Mouse (Mus musculus) forebrain, embryonic 13.5 days (tissue): ENCODE data around the gene Cyp4f39. TPM values are rescaled to one million over a fixed set of nuclear protein-coding genes. Genes with fewer than 3 reads are reported as not detected.
A peak's percentile ranks its signal among the peaks of the same experiment; 100 is the strongest.
"Not testable (repeated sequence)": the region's sequence is repeated elsewhere in the genome, so short reads cannot be mapped to it uniquely, and the experiment has no call there.

Experiments used
- ATAC-seq: fragments of 200-750 bp; cut with Nextera tagmentation; 2 replicates; pipeline ENCODE4 v1.8.0; 2017
- H3K27ac ChIP-seq: fragments of 300-500 bp; sonication (generic); 2 replicates; pipeline ENCODE4 v1.5.1; 2015; ENCODE audit warnings: inconsistent platforms, mild to moderate bottlenecking, moderate library complexity
- H3K27me3 ChIP-seq: fragments of 300-500 bp; sonication (generic); 2 replicates; pipeline ENCODE4 v1.6.1; 2015; ENCODE audit warnings: mild to moderate bottlenecking, inconsistent platforms
- H3K36me3 ChIP-seq: fragments of 300-500 bp; sonication (generic); 2 replicates; pipeline ENCODE4 v1.6.1; 2015; ENCODE audit warnings: mild to moderate bottlenecking, inconsistent platforms; ENCODE audit not compliant: poor library complexity, severe bottlenecking
- H3K4me1 ChIP-seq: fragments of 300-500 bp; sonication (generic); 2 replicates; pipeline ENCODE4 v1.6.1; 2015; ENCODE audit warnings: inconsistent platforms
- H3K4me2 ChIP-seq: fragments of 300-500 bp; sonication (generic); 2 replicates; pipeline ENCODE4 v1.6.1; 2015; ENCODE audit warnings: inconsistent platforms, mild to moderate bottlenecking, moderate library complexity
- H3K4me3 ChIP-seq: fragments of 300-500 bp; sonication (generic); 2 replicates; pipeline ENCODE4 v1.5.1; 2015; ENCODE audit warnings: mild to moderate bottlenecking, inconsistent platforms
- H3K9ac ChIP-seq: fragments of 300-500 bp; sonication (generic); 2 replicates; pipeline ENCODE4 v1.6.1; 2015; ENCODE audit warnings: mild to moderate bottlenecking, inconsistent platforms
- H3K9me3 ChIP-seq: fragments of 300-500 bp; sonication (generic); replicated peaks from 2 replicates; pipeline ENCODE4 v1.6.1; 2016; ENCODE audit warnings: inconsistent platforms
- WGBS: fragments of 180-500 bp; shearing (Covaris S2); methylation state at CpG from one replicate; pipeline ENCODE4 v1.1.7; 2015; 5-methylcytosine and 5-hydroxymethylcytosine counted together
- polyA plus RNA-seq: library from polyadenylated mRNA; unstranded; fragments of >200 nt; fragmentation: Nextera tagmentation; extraction: Ambion mirVana; gene quantifications from 2 replicates; pipeline ENCODE4 v1.2.1, GENCODE M21; 2015

Gene Cyp4f39
- polyA plus RNA-seq, 1 experiment from 2014 or later = 0.17 TPM

DNA sequence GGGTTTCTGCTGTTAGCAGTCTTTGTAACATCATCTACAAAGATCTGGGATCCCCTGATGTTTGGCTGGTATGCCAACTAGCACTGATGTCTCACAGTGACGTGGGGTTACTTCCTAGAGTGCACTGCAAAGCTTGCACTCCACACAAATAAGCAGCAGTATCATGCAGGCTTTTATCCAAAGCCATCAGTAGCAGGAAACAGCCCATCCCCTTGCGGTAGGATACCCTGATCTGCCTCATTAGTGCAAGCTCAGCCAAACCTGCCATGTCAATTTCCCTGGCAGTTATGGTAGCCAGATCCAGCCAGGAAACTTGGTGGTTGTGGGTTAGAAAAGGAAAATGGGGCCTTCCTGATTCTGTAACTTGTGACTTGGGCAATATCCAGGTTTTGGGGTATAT, 26.2 kb downstream of the Cyp4f39 start:
- H3K36me3 ChIP-seq = no peaks in the 10 kb centered on the region
- no peak overlapping the region for H3K4me2 ChIP-seq
- no peak for ATAC-seq
- peaks cover 9% of the 10 kb centered on the region; the same call in 1 of the 2 replicates for H3K27me3 ChIP-seq
- H3K9ac ChIP-seq = no peak overlapping the region
- no peak overlapping the region for H3K4me3 ChIP-seq
- WGBS = 67% methylated on average over 2 of the region's 2 CpGs
- no peak overlapping the region for H3K27ac ChIP-seq
- 0 out of 2 replicates have a peak, but pooled peaks cover 4% of the 10 kb centered on the region for H3K4me1 ChIP-seq
- no peaks in the 10 kb centered on the region for H3K9me3 ChIP-seq

DNA sequence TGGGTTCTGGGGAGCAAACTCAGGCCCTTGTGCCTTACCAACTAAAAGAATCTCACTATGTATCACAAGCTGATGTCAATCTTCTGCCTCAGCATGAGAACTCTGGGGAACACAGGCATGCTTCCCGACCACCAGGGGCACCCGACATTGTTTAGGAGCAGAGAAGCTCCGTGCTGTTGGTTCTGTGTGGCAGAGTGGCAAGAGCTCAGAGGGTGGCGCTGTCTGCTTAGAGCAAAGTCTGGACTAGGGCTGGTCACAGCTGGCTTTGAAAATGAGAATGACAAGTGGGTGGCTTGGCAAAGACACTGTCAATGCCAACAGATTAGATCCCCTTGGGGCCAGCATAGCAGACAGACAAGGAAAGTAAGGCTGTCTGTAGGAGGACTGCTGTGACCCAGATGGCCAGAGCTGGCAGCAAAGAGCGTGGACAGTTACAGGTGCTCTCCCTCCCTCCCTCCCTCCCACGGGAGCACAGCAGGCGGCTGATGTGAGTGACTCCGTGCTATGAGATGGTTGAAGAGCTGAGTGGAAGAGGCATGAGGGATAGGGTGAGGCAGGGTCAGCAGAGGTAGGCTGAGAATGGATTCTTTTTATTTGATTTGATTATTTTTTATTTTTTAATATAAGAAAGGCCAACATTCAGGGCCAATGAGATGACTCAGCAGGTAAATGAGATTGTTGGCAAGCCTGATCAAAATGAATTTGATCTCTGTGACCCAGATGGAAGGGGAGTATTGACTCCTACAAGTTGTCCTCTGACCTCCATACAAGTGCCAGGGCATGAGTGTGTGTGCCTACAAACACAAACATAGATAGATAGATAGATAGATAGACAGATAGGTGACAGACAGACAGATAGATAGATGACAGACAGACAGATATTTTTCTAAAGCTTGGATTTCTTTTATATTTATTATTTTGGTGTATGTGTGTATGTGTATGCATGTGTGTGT, 27.3 kb downstream of the Cyp4f39 start:
- WGBS = 16% methylated on average over 8 of the region's 8 CpGs
- H3K36me3 ChIP-seq = no peaks in the 10 kb centered on the region
- peaks cover 9% of the 10 kb centered on the region; the same call in 1 of the 2 replicates for H3K27me3 ChIP-seq
- no peak overlapping the region for H3K27ac ChIP-seq
- H3K4me2 ChIP-seq = no peak overlapping the region
- ATAC-seq = no peak
- no peak overlapping the region for H3K9ac ChIP-seq
- H3K4me3 ChIP-seq = no peak overlapping the region
- H3K9me3 ChIP-seq = no peaks in the 10 kb centered on the region
- 0 out of 2 replicates have a peak, but pooled peaks cover 4% of the 10 kb centered on the region for H3K4me1 ChIP-seq

- no peak overlapping the region for H3K27ac ChIP-seq
- 0 out of 2 replicates have a peak, but pooled peaks cover 4% of the 10 kb centered on the region for H3K4me1 ChIP-seq
- no peak overlapping the region for H3K4me3 ChIP-seq
- H3K9ac ChIP-seq = no peak overlapping the region
- H3K4me2 ChIP-seq = no peak overlapping the region
- no peak for ATAC-seq
- no peaks in the 10 kb centered on the region for H3K9me3 ChIP-seq
- WGBS = 87% methylated on average over 14 of the region's 14 CpGs
- H3K27me3 ChIP-seq = peaks cover 9% of the 10 kb centered on the region; the same call in 1 of the 2 replicates
- H3K36me3 ChIP-seq = no peaks in the 10 kb centered on the region
These were observed 29.2 kb downstream of the Cyp4f39 start for GRCm38 (mm10) chr17:32481766-32482165.

GRCm38 (mm10) chr17:32483200-32483599, 30.7 kb downstream of the Cyp4f39 start:
- Histone ChIP-seq H3K9me3 (no peaks in the 10 kb centered on the region), H3K27me3 (peaks cover 9% of the 10 kb centered on the region; the same call in 1 of the 2 replicates), H3K4me1 (0 out of 2 replicates have a peak, but pooled peaks cover 4% of the 10 kb centered on the region), H3K4me3 (peak overlapping the region; percentile 24), H3K27ac (no peak overlapping the region), H3K36me3 (no peaks in the 10 kb centered on the region), H3K4me2 (peak overlapping the region; percentile 54), H3K9ac (no peak overlapping the region; the same call in 1 of the 2 replicates)
- peak; percentile 43 for ATAC-seq
- WGBS = 23% methylated on average over 18 of the region's 18 CpGs

DNA sequence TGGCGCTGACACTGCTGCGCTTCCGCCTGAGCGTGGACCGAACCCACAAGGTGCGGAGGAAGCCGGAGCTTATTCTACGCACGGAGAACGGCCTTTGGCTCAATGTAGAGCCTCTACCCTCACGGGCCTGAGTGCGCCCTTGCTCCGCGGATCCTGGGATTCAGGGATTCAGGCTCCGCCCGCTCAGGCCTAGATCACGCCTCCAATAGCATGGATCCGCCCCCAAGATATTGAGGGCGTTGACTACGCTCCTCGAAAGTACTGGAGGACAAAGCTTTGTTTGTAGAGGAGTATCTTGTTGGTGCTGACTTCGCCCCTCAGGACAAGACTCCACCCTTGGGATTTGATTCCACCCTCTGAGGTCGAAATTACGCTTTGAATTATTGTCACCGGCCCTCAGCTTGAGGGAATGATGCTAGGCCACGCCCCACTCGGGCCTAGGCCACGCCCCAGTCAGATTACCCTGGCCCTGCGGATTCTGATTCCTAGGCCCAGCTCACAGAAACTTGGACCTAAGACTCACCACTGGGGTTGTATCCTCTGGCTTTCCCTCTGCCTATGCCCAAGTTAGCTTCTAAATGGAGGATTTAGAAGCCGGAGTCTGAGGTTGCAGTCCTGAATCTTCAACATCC, 39.9 kb downstream of the Cyp4f39 start:
- Histone ChIP-seq H3K4me1 (0 out of 2 replicates have a peak, but pooled peaks cover 4% of the 10 kb centered on the region), H3K9me3 (peaks cover 9% of the 10 kb centered on the region; the same call in 1 of the 2 replicates), H3K9ac (peak overlapping the region; percentile 43; the same call in 1 of the 2 replicates), H3K4me3 (peak overlapping the region; percentile 32), H3K27me3 (peaks cover 10% of the 10 kb centered on the region; the same call in 1 of the 2 replicates), H3K27ac (no peak overlapping the region), H3K36me3 (no peaks in the 10 kb centered on the region), H3K4me2 (peak overlapping the region; percentile 58)
- ATAC-seq = 0 out of 2 replicates have a peak, but pooled peaks have one; percentile 68
- WGBS = 8% methylated on average over 30 of the region's 30 CpGs

GRCm38 (mm10) chr17:32494601-32495000, 42.1 kb downstream of the Cyp4f39 start:
- ATAC-seq = peak; percentile 67; the same call in 1 of the 2 replicates
- WGBS = 86% methylated on average over 1 of the region's 1 CpGs
- peaks cover 9% of the 10 kb centered on the region; the same call in 1 of the 2 replicates for H3K9me3 ChIP-seq

GRCm38 (mm10) chr17:32500511-32500910, 48.0 kb downstream of the Cyp4f39 start:
- H3K4me2 ChIP-seq, H3K36me3 ChIP-seq, H3K27ac ChIP-seq, H3K4me3 ChIP-seq, ATAC-seq, H3K9ac ChIP-seq, H3K4me1 ChIP-seq, H3K9me3 ChIP-seq, H3K27me3 ChIP-seq: not testable (repeated sequence)
- 81% methylated on average over 4 of the region's 4 CpGs for WGBS

More at GRCm38 (mm10) chr17:32494601-32495000, 42.1 kb downstream of the Cyp4f39 start:
- no peaks in the 10 kb centered on the region for H3K36me3 ChIP-seq
- no peak overlapping the region for H3K9ac ChIP-seq
- H3K4me1 ChIP-seq = 0 out of 2 replicates have a peak, but pooled peaks cover 4% of the 10 kb centered on the region
- no peak overlapping the region for H3K4me3 ChIP-seq
- peaks cover 10% of the 10 kb centered on the region; the same call in 1 of the 2 replicates for H3K27me3 ChIP-seq
- no peak overlapping the region for H3K27ac ChIP-seq
- H3K4me2 ChIP-seq = no peak overlapping the region

GRCm38 (mm10) chr17:32501051-32501450, 48.5 kb downstream of the Cyp4f39 start:
- Histone ChIP-seq H3K4me1 (peaks cover 6% of the 10 kb centered on the region; the same call in 1 of the 2 replicates), H3K27me3 (no peaks in the 10 kb centered on the region), H3K9ac (no peak overlapping the region), H3K36me3 (no peaks in the 10 kb centered on the region), H3K9me3 (peaks cover 1% of the 10 kb centered on the region; the same call in 1 of the 2 replicates), H3K4me2 (no peak overlapping the region), H3K4me3 (no peak overlapping the region), H3K27ac (no peak overlapping the region)
- ATAC-seq = no peak
- WGBS = 64% methylated on average over 3 of the region's 3 CpGs

- Histone ChIP-seq H3K9me3 (no peaks in the 10 kb centered on the region), H3K27ac (no peak overlapping the region), H3K4me2 (no peak overlapping the region), H3K27me3 (no peaks in the 10 kb centered on the region), H3K36me3 (no peaks in the 10 kb centered on the region), H3K4me3 (no peak overlapping the region), H3K9ac (no peak overlapping the region), H3K4me1 (peaks cover 15% of the 10 kb centered on the region)
- ATAC-seq = no peak
- 83% methylated on average over 2 of the region's 2 CpGs for WGBS
These were observed 50.6 kb downstream of the Cyp4f39 start for GRCm38 (mm10) chr17:32503111-32503510.

DNA sequence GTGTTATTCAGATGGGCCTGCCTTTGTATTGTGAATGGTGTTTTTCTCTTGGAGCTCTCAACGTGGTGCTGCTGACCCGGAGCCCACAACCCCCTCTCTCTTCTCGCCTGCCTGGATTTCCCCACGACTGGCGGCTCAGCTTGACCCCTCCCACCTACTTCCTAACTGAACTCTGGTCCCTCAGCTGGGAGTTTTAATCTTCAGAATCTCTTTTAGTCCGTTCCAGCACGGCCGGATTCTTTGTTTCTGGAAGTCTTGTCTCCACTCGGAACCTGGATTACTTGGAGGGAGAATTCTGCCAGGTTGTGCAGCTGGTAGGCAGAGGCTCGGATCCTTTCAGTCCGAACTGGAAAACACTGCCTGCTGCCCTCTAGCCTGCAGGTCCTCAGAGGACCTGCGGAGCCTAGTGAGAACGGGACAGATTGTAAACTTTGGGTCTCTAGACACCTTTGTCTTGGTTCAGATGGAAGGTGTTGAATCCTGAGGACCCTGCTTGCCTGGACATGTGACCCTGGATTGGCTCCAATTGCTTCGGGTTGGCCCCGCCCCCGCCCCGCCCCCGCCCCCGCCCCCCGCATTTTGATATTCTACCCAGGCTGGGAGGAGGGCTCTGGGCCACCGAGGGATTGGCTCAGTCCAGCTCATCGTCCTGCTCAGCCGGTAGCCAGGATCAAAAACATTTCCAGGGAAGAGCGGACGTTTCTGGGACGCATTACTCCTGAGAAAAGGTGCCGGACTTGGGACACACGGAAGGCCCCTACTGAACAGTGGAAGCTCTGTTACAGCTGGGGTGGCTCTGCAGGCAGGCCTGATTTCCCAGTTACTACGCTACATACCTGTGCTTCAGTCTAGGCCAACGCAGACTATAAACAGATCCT, 53.6 kb downstream of the Cyp4f39 start, which contains the start of gene Cyp4f17:
Gene Cyp4f17 (plus strand): TSS at position 200 of the 878 bp plus-strand sequence.
- WGBS = 2% methylated on average over 30 of the region's 30 CpGs
- Histone ChIP-seq H3K27me3 (no peaks in the 10 kb centered on the region), H3K4me3 (peak within 1 kb of the TSS; percentile 42), H3K9me3 (no peaks in the 10 kb centered on the region), H3K27ac (peak within 1 kb of the TSS; percentile 48), H3K36me3 (no peaks in the 10 kb centered on the region), H3K4me1 (peaks cover 15% of the 10 kb centered on the region), H3K4me2 (peak within 1 kb of the TSS; percentile 62), H3K9ac (peak within 1 kb of the TSS; percentile 70)
- ATAC-seq = peak; percentile 90

DNA sequence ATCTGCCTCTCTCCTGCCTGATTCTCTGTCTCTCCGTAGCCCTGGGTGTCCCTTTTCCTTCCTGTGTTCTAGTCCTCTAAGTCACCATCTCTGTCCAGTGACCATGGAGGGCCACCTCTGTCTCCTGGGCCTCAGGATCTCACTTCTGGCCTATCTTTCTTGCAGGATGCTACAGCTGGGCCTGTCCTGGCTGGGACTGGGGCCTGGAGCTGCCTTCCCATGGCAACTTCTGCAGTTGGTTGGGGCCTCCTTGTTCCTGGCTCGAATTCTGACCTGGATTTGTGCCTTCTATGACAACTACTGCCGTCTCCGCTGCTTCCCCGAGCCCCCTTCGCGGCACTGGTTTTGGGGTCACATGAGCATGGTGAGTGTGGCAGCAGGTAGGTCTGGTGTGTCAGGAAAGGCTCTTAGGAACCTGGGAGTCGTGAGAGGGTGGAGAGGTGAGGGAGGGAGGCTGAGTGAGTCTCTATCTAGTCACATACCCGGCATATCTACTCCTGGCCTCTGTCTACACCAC, 54.3 kb downstream of the Cyp4f39 start:
- Histone ChIP-seq H3K27ac (peak overlapping the region; percentile 48; the same call in 1 of the 2 replicates), H3K36me3 (no peaks in the 10 kb centered on the region), H3K4me1 (peaks cover 15% of the 10 kb centered on the region), H3K27me3 (no peaks in the 10 kb centered on the region), H3K4me2 (peak overlapping the region; percentile 62), H3K9me3 (no peaks in the 10 kb centered on the region), H3K9ac (peak overlapping the region; percentile 70), H3K4me3 (peak overlapping the region; percentile 42)
- ATAC-seq = no peak; the same call in 1 of the 2 replicates
- 31% methylated on average over 9 of the region's 9 CpGs for WGBS
